Mouse (Mus musculus) forebrain, postnatal 0 days (tissue): Measurements from ENCODE around the gene Ddx54. TPM values are rescaled to one million over a fixed set of nuclear protein-coding genes. Genes with fewer than 3 reads are reported as not detected.

Experiments used
- ATAC-seq: fragments of 200-750 bp; cut with Nextera tagmentation; 2 replicates; pipeline ENCODE4 v1.8.0; 2017; ENCODE audit warnings: mild to moderate bottlenecking, moderate library complexity
- DNase-seq: peaks from one replicate; pipeline ENCODE4 v3.0.0-alpha.2; 2015
- H3K27ac ChIP-seq: fragments of 300-500 bp; sonication (generic); 2 replicates; pipeline ENCODE4 v1.5.1; 2014; ENCODE audit warnings: low read depth, mild to moderate bottlenecking, antibody characterized with exemption, low read length, moderate library complexity, mixed read lengths
- H3K27me3 ChIP-seq: fragments of 300-500 bp; sonication (generic); 2 replicates; pipeline ENCODE4 v1.6.1; 2014; ENCODE audit warnings: mild to moderate bottlenecking, low read length, mixed read lengths; ENCODE audit not compliant: insufficient read depth
- H3K36me3 ChIP-seq: fragments of 300-500 bp; sonication (generic); 2 replicates; pipeline ENCODE4 v1.6.1; 2014; ENCODE audit warnings: mild to moderate bottlenecking, moderate library complexity; ENCODE audit not compliant: insufficient read depth
- H3K4me1 ChIP-seq: fragments of 300-500 bp; sonication (generic); 2 replicates; pipeline ENCODE4 v1.6.1; 2014; ENCODE audit warnings: antibody characterized with exemption; ENCODE audit not compliant: insufficient read depth
- H3K4me2 ChIP-seq: fragments of 300-500 bp; sonication (generic); 2 replicates; pipeline ENCODE4 v1.6.1; 2014; ENCODE audit warnings: low read depth, mild to moderate bottlenecking, moderate library complexity
- H3K4me3 ChIP-seq: fragments of 300-500 bp; sonication (generic); 2 replicates; pipeline ENCODE4 v1.5.1; 2014; ENCODE audit warnings: low read depth, low read length, mixed read lengths
- H3K9ac ChIP-seq: fragments of 300-500 bp; sonication (generic); 2 replicates; pipeline ENCODE4 v1.6.1; 2014; ENCODE audit warnings: mild to moderate bottlenecking
- H3K9me3 ChIP-seq: fragments of 300-500 bp; sonication (generic); 2 replicates; pipeline ENCODE4 v1.6.1; 2016; ENCODE audit warnings: low read length
- CTCF ChIP-seq: sonication (generic); IDR thresholded peaks from 2 replicates; pipeline ENCODE4 v1.5.1; 2016; ENCODE audit warnings: antibody characterized with exemption, control low read depth, low read depth
- WGBS: fragments of 180-500 bp; shearing (Covaris S2); extraction: QIAGEN DNeasy Blood & Tissue Kit; methylation state at CpG from one replicate; pipeline ENCODE4 v1.1.7; 2014; 5-methylcytosine and 5-hydroxymethylcytosine counted together
- polyA plus RNA-seq: library from polyadenylated mRNA; unstranded; fragments of >200 nt; fragmentation: Nextera tagmentation; extraction: Ambion mirVana; gene quantifications from 2 replicates; pipeline ENCODE4 v1.2.1, GENCODE M21; 2015
- total RNA-seq: library from RNA; depleted of rRNA; stranded (reverse); fragments of >200 nt; gene quantifications from 2 replicates; pipeline ENCODE4 v1.2.3, GENCODE M21; 2014

Gene Ddx54
- total and polyA plus RNA-seq, 2 experiments from 2014 or later, result 40.0 to 46.0 TPM

DNA sequence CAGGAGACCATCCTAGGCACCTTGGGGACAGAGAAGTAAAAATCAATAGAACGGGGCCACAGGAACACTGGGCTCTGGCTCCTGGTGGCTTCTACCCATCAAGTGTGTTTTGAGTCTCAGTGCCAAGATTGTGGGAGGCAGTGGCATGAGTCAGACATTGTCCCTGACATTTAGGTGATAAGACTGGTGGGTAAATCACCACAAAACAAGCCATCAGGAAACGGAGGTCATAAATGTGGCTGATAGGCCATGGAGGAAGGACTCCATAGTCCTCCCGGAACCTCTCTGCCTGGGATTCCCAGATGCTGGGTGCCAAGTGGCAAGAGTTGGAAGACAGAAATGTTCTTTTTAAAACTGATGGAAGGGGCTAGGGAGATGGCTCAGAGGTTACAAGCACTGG is 31.7 kb downstream of the Ddx54 start:
- no peak overlapping the region for H3K9ac ChIP-seq
- ATAC-seq, result no peak
- WGBS, result 84% methylated on average over 3 of the region's 3 CpGs

DNA sequence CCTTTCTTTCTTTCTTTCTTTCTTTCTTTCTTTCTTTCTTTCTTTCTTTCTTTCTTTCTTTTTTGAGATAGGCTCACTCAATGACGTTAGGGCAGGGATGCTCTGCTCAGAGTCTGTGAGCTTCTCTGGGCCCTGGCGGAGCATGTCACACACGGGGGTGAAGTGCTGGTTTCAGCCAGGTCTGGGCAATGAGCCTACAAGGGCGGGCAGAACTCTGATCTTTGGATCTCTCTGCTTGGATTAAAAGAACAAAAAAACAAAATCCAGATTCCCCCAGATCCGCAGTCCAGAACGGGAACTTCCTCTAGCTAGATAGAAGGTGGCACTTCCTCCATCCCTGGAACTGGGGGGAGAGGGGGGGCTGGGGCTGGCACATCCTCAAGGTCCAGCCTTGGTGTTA is 33.3 kb downstream of the Ddx54 start:
- no peak overlapping the region for H3K4me2 ChIP-seq
- no peaks in the 10 kb centered on the region for H3K9me3 ChIP-seq
- H3K27me3 ChIP-seq, result peaks cover 15% of the 10 kb centered on the region
- no peak overlapping the region for H3K9ac ChIP-seq
- H3K36me3 ChIP-seq, result no peaks in the 10 kb centered on the region
- ATAC-seq (no peak), DNase-seq (no peak)
- no peak overlapping the region for H3K4me3 ChIP-seq
- no peak overlapping the region for H3K27ac ChIP-seq
- WGBS, result 36% methylated on average over 6 of the region's 6 CpGs
- TF ChIP-seq CTCF, result no peak
- peaks cover 10% of the 10 kb centered on the region; the same call in 1 of the 2 replicates for H3K4me1 ChIP-seq

More for the DNA sequence above, 31.7 kb downstream of the Ddx54 start:
- no peak for DNase-seq
- Histone ChIP-seq H3K4me3 (no peak overlapping the region), H3K27ac (no peak overlapping the region), H3K27me3 (0 out of 2 replicates have a peak, but pooled peaks cover 5% of the 10 kb centered on the region), H3K4me1 (peaks cover 8% of the 10 kb centered on the region; the same call in 1 of the 2 replicates), H3K9me3 (no peaks in the 10 kb centered on the region), H3K36me3 (no peaks in the 10 kb centered on the region), H3K4me2 (no peak overlapping the region)
- TF ChIP-seq CTCF, result no peak

DNA sequence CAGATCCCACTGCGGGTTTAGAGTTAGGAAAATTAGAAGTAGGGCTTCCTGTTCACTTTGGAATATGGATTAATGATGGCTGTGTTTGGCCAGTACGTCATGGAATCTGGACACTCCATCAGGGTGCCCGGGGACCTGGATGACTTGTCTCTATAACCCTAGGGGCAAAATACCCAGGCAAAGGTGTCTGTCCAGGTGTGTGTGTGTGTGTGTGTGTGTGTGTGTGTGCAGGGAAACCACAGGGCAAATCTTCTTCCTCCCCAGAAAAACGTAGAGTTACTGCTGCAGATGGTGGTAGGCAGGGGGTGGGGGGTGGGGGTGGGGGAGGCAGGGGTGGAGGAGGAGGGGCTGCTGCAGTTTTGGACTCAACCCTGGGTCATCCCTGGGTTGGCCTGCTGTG is 34.8 kb downstream of the Ddx54 start:
- ATAC-seq, result no peak
- no peak for TF ChIP-seq CTCF

DNA sequence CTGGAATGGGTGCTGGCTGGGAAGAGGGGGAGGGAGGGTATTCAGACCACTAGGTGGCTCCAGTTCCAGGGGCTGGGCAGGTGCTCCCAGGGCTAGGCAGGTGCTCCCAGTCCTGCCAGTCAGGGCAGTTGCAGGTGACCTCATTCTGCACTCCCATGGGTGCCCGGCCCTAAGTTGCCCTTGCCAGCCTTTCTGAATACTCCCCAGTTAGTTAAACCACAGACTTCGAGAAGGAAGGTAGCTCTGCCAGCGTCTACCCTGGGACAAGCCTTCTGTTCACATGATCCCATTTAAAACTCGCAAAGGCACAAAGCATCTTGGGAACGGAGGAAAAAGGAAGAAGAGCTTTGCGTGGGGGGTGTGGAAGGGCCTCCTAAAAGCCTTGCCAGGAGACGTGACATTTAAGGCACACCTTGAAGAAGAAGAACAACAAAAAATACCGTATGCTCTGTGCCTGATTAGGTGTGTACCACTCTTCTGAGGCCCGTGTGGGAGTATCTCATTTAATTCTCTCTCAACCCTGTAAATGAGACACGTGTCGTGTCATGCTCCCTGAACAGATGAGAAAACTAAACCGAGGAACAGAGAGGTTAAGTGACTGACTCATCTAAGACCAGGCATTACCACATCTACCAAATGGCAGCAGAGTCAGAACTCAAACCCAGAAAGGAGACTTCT is 35.4 kb downstream of the Ddx54 start:
- no peaks in the 10 kb centered on the region for H3K36me3 ChIP-seq
- peak overlapping the region; percentile 44; the same call in 1 of the 2 replicates for H3K9ac ChIP-seq
- H3K4me3 ChIP-seq, result no peak overlapping the region
- no peaks in the 10 kb centered on the region for H3K9me3 ChIP-seq
- H3K27ac ChIP-seq, result no peak overlapping the region
- ATAC-seq (no peak), DNase-seq (no peak)
- 37% methylated on average over 12 of the region's 12 CpGs for WGBS
- H3K4me2 ChIP-seq, result peak overlapping the region; percentile 52; the same call in 1 of the 2 replicates
- TF ChIP-seq CTCF, result no peak
- peaks cover 15% of the 10 kb centered on the region for H3K27me3 ChIP-seq
- peaks cover 10% of the 10 kb centered on the region; the same call in 1 of the 2 replicates for H3K4me1 ChIP-seq

More for the DNA sequence above, 34.8 kb downstream of the Ddx54 start:
- Histone ChIP-seq H3K27me3 (peaks cover 15% of the 10 kb centered on the region), H3K4me2 (no peak overlapping the region), H3K36me3 (no peaks in the 10 kb centered on the region), H3K9ac (no peak overlapping the region), H3K9me3 (no peaks in the 10 kb centered on the region), H3K4me1 (peaks cover 10% of the 10 kb centered on the region; the same call in 1 of the 2 replicates), H3K4me3 (no peak overlapping the region), H3K27ac (no peak overlapping the region)
- 73% methylated on average over 4 of the region's 4 CpGs for WGBS
- no peak for DNase-seq

DNA sequence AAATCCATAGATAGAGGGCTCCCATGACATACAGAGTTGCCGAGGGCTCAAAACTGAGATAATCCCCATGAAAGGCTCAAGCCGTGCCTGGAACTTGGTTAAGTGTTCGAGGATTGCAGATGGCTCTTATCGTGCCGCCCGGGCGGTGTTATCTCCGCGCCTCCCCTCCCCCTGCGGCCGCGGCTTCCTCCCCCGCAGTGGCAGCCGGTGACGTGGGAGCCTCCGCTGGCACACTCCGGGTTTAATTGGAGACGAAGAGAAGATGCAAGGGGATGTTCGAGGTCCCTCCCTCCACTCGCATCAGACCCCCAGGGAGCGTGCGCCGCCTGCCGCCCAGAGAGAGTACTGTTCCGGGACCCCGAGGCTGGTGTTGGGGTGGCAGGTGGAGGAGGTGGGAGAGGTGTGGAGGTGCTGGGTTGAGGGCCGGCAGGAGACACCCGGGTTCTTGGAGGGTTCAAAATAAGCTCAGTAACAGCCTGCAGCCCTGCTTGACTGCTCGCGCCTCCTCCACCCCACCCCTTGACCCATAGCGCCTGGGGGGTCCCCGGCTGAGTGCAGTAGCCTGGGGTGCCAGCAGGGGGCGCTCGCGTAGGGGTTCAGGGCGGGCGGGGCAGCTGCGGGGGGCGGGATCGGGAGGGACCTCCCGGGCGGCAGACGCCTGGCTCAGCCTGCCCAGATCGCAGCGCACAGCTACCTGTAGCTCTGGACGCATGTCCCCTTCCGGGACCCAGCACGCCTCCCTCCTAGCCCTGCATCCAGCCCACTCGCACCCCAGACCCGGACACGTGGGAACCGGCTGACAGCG is 36.2 kb downstream of the Ddx54 start, which contains the start of gene Rasal1:
TSS of gene Rasal1 (plus strand) at position 244 of the 805 bp plus-strand sequence.
- peaks cover 10% of the 10 kb centered on the region; the same call in 1 of the 2 replicates for H3K4me1 ChIP-seq
- peak; percentile 73 for TF ChIP-seq CTCF
- H3K36me3 ChIP-seq, result no peaks in the 10 kb centered on the region
- H3K27me3 ChIP-seq, result peaks cover 15% of the 10 kb centered on the region
- H3K27ac ChIP-seq, result no peak within 1 kb of the TSS
- no peaks in the 10 kb centered on the region for H3K9me3 ChIP-seq
- DNase-seq (peak; percentile 70), ATAC-seq (peak; percentile 76)
- H3K9ac ChIP-seq, result peak within 1 kb of the TSS; percentile 44
- H3K4me3 ChIP-seq, result peak within 1 kb of the TSS; percentile 33
- peak within 1 kb of the TSS; percentile 52 for H3K4me2 ChIP-seq
- WGBS, result 2% methylated on average over 48 of the region's 53 CpGs

DNA sequence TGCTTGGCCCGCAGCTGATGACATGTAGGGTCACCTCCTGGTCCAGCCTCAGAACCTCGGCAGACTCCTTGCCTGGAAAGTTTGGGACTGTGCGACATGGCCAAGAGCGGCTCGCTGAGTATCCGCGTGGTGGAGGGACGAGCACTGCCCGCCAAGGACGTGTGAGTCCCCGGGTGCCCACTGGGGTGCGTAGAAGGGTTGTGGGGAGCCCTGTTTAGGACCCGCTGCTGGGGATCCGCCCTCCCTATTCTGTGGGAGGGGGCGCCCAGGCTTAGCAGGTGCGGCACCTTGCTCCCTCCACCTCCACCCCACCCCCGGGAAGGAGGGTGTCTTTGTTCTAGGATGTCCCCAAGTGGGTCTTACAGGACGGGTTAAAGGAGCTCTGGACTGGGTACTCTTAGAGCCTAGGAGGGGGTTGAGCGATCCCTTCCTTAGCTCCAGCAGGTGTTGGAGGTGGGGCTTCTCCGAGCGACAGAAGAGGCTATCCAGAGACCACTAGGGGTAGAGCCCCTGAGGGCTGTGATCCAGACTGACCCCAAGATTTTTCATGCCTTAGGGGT is 36.9 kb downstream of the Ddx54 start:
- Histone ChIP-seq H3K9ac (peak overlapping the region; percentile 44; the same call in 1 of the 2 replicates), H3K36me3 (no peaks in the 10 kb centered on the region), H3K4me3 (peak overlapping the region; percentile 33), H3K9me3 (no peaks in the 10 kb centered on the region), H3K4me1 (peaks cover 10% of the 10 kb centered on the region; the same call in 1 of the 2 replicates), H3K4me2 (peak overlapping the region; percentile 52), H3K27ac (no peak overlapping the region), H3K27me3 (peaks cover 15% of the 10 kb centered on the region)
- DNase-seq (no peak), ATAC-seq (peak; percentile 62)
- 6% methylated on average over 21 of the region's 21 CpGs for WGBS
- TF ChIP-seq CTCF, result peak; percentile 26
